Mouse (Mus musculus): ENCODE data around the gene Gimap5. TPM values are rescaled to one million over a fixed set of nuclear protein-coding genes. Genes with fewer than 3 reads are reported as not detected.
A peak's percentile ranks its signal among the peaks of the same experiment; 100 is the strongest.

Gene Gimap5
- total RNA-seq (2012; rRNA removed), result 0.31 TPM in 1 of 2 replicates, not detected in the other

- no peak for TF ChIP-seq HCFC1 (IDR thresholded peaks at IDR 0.05; ENCODE audit: borderline replicate concordance, insufficient read depth, low read length)
- TF ChIP-seq CHD2 (IDR thresholded peaks at IDR 0.05; ENCODE audit: low read depth, low read length), result no peak
- no peak for TF ChIP-seq ZC3H11A (IDR thresholded peaks at IDR 0.05; ENCODE audit: borderline replicate concordance, low read depth, low read length)
- no peak for TF ChIP-seq ZNF384 (IDR thresholded peaks at IDR 0.05; ENCODE audit: low read depth, low read length)
- no peak for TF ChIP-seq MAFK (IDR thresholded peaks at IDR 0.05; ENCODE audit: insufficient read depth, low read depth, low read length)
- H3K4me1 ChIP-seq (ENCODE audit: control insufficient read depth in 2 of 2, insufficient read depth in 2 of 2, low read length in 2 of 2, poor library complexity in 1 of 2), result peaks cover under 1 to 3% of the 10 kb centered on the region in 2 experiments; a peak in 1 of 4 replicates
- no peak within 1 kb of the TSS for H3K27ac ChIP-seq (ENCODE audit: insufficient read depth, low read depth, low read length, poor library complexity, severe bottlenecking)
- peak within 1 kb of the TSS; percentile 3 to 10; a peak in 2 of 4 replicates for H3K4me3 ChIP-seq (ENCODE audit: insufficient read depth in 1 of 2, low read depth in 1 of 2, low read length in 2 of 2, poor library complexity in 1 of 2, severe bottlenecking in 1 of 2)
- in situ Hi-C loops (cut with MboI; ENCODE audit: low sequenced_read_pairs in 2 of 2, unreplicated experiment in 2 of 2), result no loop called here
- peak; percentile 56 for DNase-seq (ENCODE audit: low read depth, low spot score)
- H3K36me3 ChIP-seq (ENCODE audit: control insufficient read depth, insufficient read depth, low read length, poor library complexity, severe bottlenecking), result no peaks in the 10 kb centered on the region
- H3K9ac ChIP-seq (ENCODE audit: insufficient read depth, low read depth, low read length, poor library complexity, severe bottlenecking), result no peak within 1 kb of the TSS
- no peaks in the 10 kb centered on the region for H3K9me3 ChIP-seq (ENCODE audit: control insufficient read depth, insufficient read depth, low read depth, low read length)
These were observed at the start of gene Gimap5 for GRCm38 (mm10) chr6:48745959-48746889. Gene Gimap5 (plus strand): TSS chr6:48746197.

DNA sequence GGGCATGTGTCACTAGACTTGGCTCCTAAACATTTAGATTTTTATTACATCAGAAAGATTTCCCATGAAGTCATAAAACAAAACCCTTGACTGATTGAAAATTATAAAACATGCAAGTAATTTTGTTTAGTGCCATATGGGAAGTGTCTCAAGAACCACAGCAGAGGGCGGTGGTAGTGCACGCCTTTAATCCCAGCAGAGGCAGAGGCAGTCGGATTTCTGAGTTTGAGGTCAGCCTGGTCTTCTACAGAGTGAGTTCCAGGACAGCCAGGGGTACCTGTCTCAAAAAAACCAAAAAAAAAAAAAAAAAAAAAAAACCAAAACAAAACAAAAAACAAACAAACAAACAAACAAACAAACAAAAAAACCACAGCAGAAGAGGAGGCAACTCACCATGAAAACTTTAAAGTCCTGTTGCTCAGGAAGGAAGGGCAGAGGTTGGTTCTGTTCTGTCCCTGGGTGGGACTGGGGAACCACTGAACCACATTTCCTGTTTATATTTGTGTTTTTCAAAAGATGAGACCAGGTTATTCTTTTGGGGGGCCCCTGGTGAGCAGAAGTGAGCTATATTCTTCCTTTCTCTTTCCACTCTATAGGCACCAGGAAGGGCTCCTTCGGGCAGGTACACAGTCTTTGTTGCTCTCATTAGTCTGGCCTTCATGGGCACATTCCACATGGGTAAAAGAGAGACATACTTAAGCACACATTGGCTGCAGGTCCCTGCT is 49.0 kb upstream of the Gimap5 start:
- Histone ChIP-seq H3K9ac (ENCODE audit: insufficient read depth, low read depth, low read length, poor library complexity, severe bottlenecking) (no peak overlapping the region), H3K36me3 (ENCODE audit: control insufficient read depth, insufficient read depth, low read length, poor library complexity, severe bottlenecking) (no peaks in the 10 kb centered on the region), H3K9me3 (ENCODE audit: control insufficient read depth, insufficient read depth, low read depth, low read length) (no peaks in the 10 kb centered on the region), H3K4me3 (ENCODE audit: insufficient read depth in 1 of 2, low read depth in 1 of 2, low read length in 2 of 2, poor library complexity in 1 of 2, severe bottlenecking in 1 of 2) (no peak overlapping the region), H3K27ac (ENCODE audit: insufficient read depth, low read depth, low read length, poor library complexity, severe bottlenecking) (no peak overlapping the region), H3K4me1 (ENCODE audit: control insufficient read depth in 2 of 2, insufficient read depth in 2 of 2, low read length in 2 of 2, poor library complexity in 1 of 2) (no peaks in the 10 kb centered on the region)
- in situ Hi-C loops (cut with MboI; ENCODE audit: low sequenced_read_pairs in 2 of 2, unreplicated experiment in 2 of 2), result no loop called here
- no peak for DNase-seq (ENCODE audit: low read depth, low spot score)
- TF ChIP-seq MAFK (IDR thresholded peaks at IDR 0.05; ENCODE audit: insufficient read depth, low read depth, low read length) (no peak), CHD2 (IDR thresholded peaks at IDR 0.05; ENCODE audit: low read depth, low read length) (no peak), HCFC1 (IDR thresholded peaks at IDR 0.05; ENCODE audit: borderline replicate concordance, insufficient read depth, low read length) (no peak), ZC3H11A (IDR thresholded peaks at IDR 0.05; ENCODE audit: borderline replicate concordance, low read depth, low read length) (no peak), ZNF384 (IDR thresholded peaks at IDR 0.05; ENCODE audit: low read depth, low read length) (no peak)

GRCm38 (mm10) chr6:48697555-48697930 is 48.5 kb upstream of the Gimap5 start:
- Histone ChIP-seq H3K4me1 (ENCODE audit: control insufficient read depth in 2 of 2, insufficient read depth in 2 of 2, low read length in 2 of 2, poor library complexity in 1 of 2) (no peaks in the 10 kb centered on the region), H3K36me3 (ENCODE audit: control insufficient read depth, insufficient read depth, low read length, poor library complexity, severe bottlenecking) (no peaks in the 10 kb centered on the region), H3K9me3 (ENCODE audit: control insufficient read depth, insufficient read depth, low read depth, low read length) (no peaks in the 10 kb centered on the region), H3K4me3 (ENCODE audit: insufficient read depth in 1 of 2, low read depth in 1 of 2, low read length in 2 of 2, poor library complexity in 1 of 2, severe bottlenecking in 1 of 2) (no peak overlapping the region), H3K27ac (ENCODE audit: insufficient read depth, low read depth, low read length, poor library complexity, severe bottlenecking) (no peak overlapping the region), H3K9ac (ENCODE audit: insufficient read depth, low read depth, low read length, poor library complexity, severe bottlenecking) (no peak overlapping the region)
- no peak for DNase-seq (ENCODE audit: low read depth, low spot score)
- TF ChIP-seq ZNF384 (IDR thresholded peaks at IDR 0.05; ENCODE audit: low read depth, low read length) (no peak), HCFC1 (IDR thresholded peaks at IDR 0.05; ENCODE audit: borderline replicate concordance, insufficient read depth, low read length) (no peak), ZC3H11A (IDR thresholded peaks at IDR 0.05; ENCODE audit: borderline replicate concordance, low read depth, low read length) (no peak), MAFK (IDR thresholded peaks at IDR 0.05; ENCODE audit: insufficient read depth, low read depth, low read length) (no peak), CHD2 (IDR thresholded peaks at IDR 0.05; ENCODE audit: low read depth, low read length) (no peak)
- in situ Hi-C loops (cut with MboI; ENCODE audit: low sequenced_read_pairs in 2 of 2, unreplicated experiment in 2 of 2), result no loop called here

- no peak for DNase-seq (ENCODE audit: low read depth, low spot score)
- Histone ChIP-seq H3K27ac (ENCODE audit: insufficient read depth, low read depth, low read length, poor library complexity, severe bottlenecking) (no peak overlapping the region), H3K4me1 (ENCODE audit: control insufficient read depth in 2 of 2, insufficient read depth in 2 of 2, low read length in 2 of 2, poor library complexity in 1 of 2) (no peaks in the 10 kb centered on the region), H3K4me3 (ENCODE audit: insufficient read depth in 1 of 2, low read depth in 1 of 2, low read length in 2 of 2, poor library complexity in 1 of 2, severe bottlenecking in 1 of 2) (no peak overlapping the region), H3K9me3 (ENCODE audit: control insufficient read depth, insufficient read depth, low read depth, low read length) (no peaks in the 10 kb centered on the region), H3K36me3 (ENCODE audit: control insufficient read depth, insufficient read depth, low read length, poor library complexity, severe bottlenecking) (no peaks in the 10 kb centered on the region), H3K9ac (ENCODE audit: insufficient read depth, low read depth, low read length, poor library complexity, severe bottlenecking) (no peak overlapping the region)
- TF ChIP-seq MAFK (IDR thresholded peaks at IDR 0.05; ENCODE audit: insufficient read depth, low read depth, low read length), result no peak
- in situ Hi-C loops (cut with MboI; ENCODE audit: low sequenced_read_pairs in 2 of 2, unreplicated experiment in 2 of 2), result no loop called here
These were observed 47.7 kb upstream of the Gimap5 start for GRCm38 (mm10) chr6:48698066-48698856.

All from ES-E14 (cell line).